Mouse (Mus musculus) olfactory bulb, adult 2 months (tissue): Measurements from ENCODE around the gene Tspyl2. TPM values are rescaled to one million over a fixed set of nuclear protein-coding genes. Genes with fewer than 3 reads are reported as not detected.
"Not testable (repeated sequence)": the region's sequence is repeated elsewhere in the genome, so short reads cannot be mapped to it uniquely, and the experiment has no call there.

Experiments
- H3K27ac ChIP-seq: fragments of 200-500 bp; 2 replicates; pipeline ENCODE4 v1.5.1; 2012; ENCODE audit warnings: low read depth, low read length; ENCODE audit not compliant: insufficient read depth
- H3K4me1 ChIP-seq: fragments of 200-500 bp; 2 replicates; pipeline ENCODE4 v1.6.1; 2012; ENCODE audit warnings: low read length; ENCODE audit not compliant: control insufficient read depth, insufficient read depth
- H3K4me3 ChIP-seq: fragments of 200-500 bp; 2 replicates; pipeline ENCODE4 v1.5.1; 2012; ENCODE audit warnings: mild to moderate bottlenecking, low read depth, low read length, moderate library complexity; ENCODE audit not compliant: insufficient read depth
- CTCF ChIP-seq: fragments of 200-500 bp; IDR thresholded peaks from 2 replicates; pipeline ENCODE4 v1.5.1; 2012; ENCODE audit warnings: low read depth, mild to moderate bottlenecking, low read length, moderate library complexity; ENCODE audit not compliant: insufficient read depth
- POLR2A ChIP-seq: fragments of 200-500 bp; IDR thresholded peaks from 2 replicates; pipeline ENCODE4 v1.6.1; 2012; ENCODE audit warnings: mild to moderate bottlenecking, low read depth, low read length, moderate library complexity; ENCODE audit not compliant: insufficient read depth
- WGBS: fragments of 180-500 bp; shearing (Covaris S2); methylation state at CpG from one replicate; pipeline ENCODE4 v1.1.7; 2018; 5-methylcytosine and 5-hydroxymethylcytosine counted together
- polyA plus RNA-seq: library from polyadenylated mRNA; stranded (reverse); fragments of >200 nt; gene quantifications from 2 replicates; pipeline ENCODE4 v1.2.4, GENCODE M21; 2012; ENCODE audit warnings: low replicate concordance; ENCODE audit not compliant: missing spikeins, insufficient read depth, insufficient read length

The Tspyl2 gene
- polyA plus RNA-seq, 1 experiment: not detected

GRCm38 (mm10) chrX:152341496-152341895 is 729 bp downstream of the Tspyl2 start:
- peaks cover 9% of the 10 kb centered on the region for H3K4me1 ChIP-seq

GRCm38 (mm10) chrX:152336546-152337332 is 5.5 kb downstream of the Tspyl2 start:
- no peak for TF ChIP-seq CTCF
- peak; percentile 46; the same call in 1 of the 2 replicates for TF ChIP-seq POLR2A
- H3K27ac ChIP-seq: peak overlapping the region; percentile 99
- peaks cover 9% of the 10 kb centered on the region for H3K4me1 ChIP-seq
- WGBS: 15% methylated on average over 33 of the region's 33 CpGs
- peak overlapping the region; percentile 35 for H3K4me3 ChIP-seq

More at GRCm38 (mm10) chrX:152341496-152341895, 729 bp downstream of the Tspyl2 start:
- H3K4me3 ChIP-seq: peak overlapping the region; percentile 74
- H3K27ac ChIP-seq: peak overlapping the region; percentile 81
- WGBS: 16% methylated on average over 11 of the region's 11 CpGs
- TF ChIP-seq CTCF: no peak
- TF ChIP-seq POLR2A: no peak

- H3K4me3 ChIP-seq, H3K4me1 ChIP-seq, H3K27ac ChIP-seq: not testable (repeated sequence)
- 36% methylated on average over 4 of the region's 4 CpGs for WGBS
These were observed 6.1 kb downstream of the Tspyl2 start for GRCm38 (mm10) chrX:152336123-152336522.

DNA sequence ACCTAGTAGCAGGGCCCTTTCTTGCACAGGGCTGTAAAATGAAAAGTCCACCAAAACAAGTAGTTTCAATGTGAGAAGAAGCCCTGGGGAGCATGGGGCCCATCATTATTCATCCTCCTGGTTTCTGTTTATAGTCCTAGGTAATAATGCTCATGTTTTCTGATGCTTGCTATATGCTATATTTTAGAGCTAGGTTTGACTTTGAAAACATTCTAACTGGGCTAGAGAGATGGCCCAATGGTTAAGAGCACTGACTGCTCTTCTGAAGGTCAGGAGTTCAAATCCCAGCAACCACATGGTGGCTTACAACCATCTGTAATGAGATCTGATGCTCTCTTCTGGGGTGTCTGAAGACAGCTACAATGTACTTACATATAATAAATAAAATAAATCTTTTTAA is 12.8 kb downstream of the Tspyl2 start:
- H3K4me3 ChIP-seq, H3K27ac ChIP-seq, H3K4me1 ChIP-seq: not testable (repeated sequence)

- 18% methylated on average over 8 of the region's 8 CpGs for WGBS
- Histone ChIP-seq H3K4me1 (no peaks in the 10 kb centered on the region), H3K27ac (no peak overlapping the region), H3K4me3 (no peak overlapping the region)
- TF ChIP-seq POLR2A (no peak), CTCF (no peak)
These were observed 14.6 kb downstream of the Tspyl2 start for GRCm38 (mm10) chrX:152327689-152328052.

DNA sequence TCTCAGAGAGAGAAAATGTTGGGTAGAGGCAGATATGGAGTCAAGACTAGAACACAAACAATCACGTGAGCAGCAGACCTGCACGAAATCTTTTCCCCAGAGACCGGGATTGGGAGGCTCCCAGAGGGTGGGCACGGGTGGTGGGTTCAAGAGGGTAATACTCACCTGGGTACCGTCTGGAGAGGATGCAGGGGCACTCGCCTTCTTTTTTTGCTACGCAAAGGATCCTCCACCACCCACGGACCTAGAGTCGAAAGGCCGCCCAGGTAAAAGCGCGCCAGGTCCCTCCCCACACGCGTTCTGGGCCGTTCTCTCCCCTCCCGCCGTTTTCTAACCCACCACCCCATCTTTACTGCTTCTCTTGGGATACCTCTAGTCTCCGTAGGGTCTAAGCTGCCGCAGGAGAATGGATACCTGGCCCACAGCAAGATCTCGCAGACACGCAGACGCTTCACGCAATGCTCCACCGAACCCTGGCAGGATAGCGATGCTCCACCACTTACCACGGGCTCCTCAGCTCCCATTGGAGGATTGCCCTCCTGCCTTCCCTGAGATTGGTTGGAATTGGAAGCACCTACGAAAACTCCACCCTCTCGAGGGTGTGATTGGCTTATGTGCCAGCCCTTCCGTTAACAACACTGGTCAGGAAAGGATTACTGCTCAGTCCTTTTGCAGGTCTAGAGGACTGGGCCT is 15.1 kb downstream of the Tspyl2 start, which contains the start of gene Kantr:
TSS of gene Kantr (minus strand) at position 500 of the 693 bp plus-strand sequence.
- H3K4me3 ChIP-seq: peak within 1 kb of the TSS; percentile 49
- TF ChIP-seq POLR2A (0 out of 2 replicates have a peak, but pooled peaks have one; percentile 32), CTCF (no peak)
- no peak within 1 kb of the TSS for H3K27ac ChIP-seq
- 10% methylated on average over 29 of the region's 29 CpGs for WGBS
- no peaks in the 10 kb centered on the region for H3K4me1 ChIP-seq

DNA sequence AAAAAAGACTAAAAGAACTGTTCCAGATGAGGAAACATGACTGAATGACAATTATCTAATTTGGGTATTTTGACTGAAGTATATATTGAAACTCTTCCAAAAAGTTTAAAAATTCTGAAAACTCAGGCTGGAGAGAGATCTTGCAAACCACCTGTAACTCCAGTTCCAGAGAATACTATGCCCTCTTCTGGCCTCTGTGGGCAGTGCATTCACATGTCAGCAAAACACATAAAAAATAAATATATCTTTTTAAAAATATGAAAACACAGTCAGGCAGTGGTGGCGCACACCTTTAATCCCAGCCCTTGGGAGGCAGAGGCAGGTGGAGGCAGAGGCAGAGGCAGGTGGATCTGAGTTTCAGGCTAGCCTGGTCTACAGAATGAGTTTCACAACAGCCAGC is 18.6 kb downstream of the Tspyl2 start:
- Histone ChIP-seq H3K4me3 (no peak overlapping the region), H3K4me1 (no peaks in the 10 kb centered on the region), H3K27ac (no peak overlapping the region)
- TF ChIP-seq CTCF: no peak
- TF ChIP-seq POLR2A: no peak
- whole genome bisulfite sequencing: 95% methylated on average over 1 of the region's 1 CpGs

GRCm38 (mm10) chrX:152322776-152323175 is 19.4 kb downstream of the Tspyl2 start:
- Histone ChIP-seq H3K4me3 (no peak overlapping the region), H3K27ac (no peak overlapping the region), H3K4me1 (no peaks in the 10 kb centered on the region)
- WGBS: 14% methylated on average over 2 of the region's 2 CpGs
- no peak for TF ChIP-seq CTCF
- TF ChIP-seq POLR2A: no peak

DNA sequence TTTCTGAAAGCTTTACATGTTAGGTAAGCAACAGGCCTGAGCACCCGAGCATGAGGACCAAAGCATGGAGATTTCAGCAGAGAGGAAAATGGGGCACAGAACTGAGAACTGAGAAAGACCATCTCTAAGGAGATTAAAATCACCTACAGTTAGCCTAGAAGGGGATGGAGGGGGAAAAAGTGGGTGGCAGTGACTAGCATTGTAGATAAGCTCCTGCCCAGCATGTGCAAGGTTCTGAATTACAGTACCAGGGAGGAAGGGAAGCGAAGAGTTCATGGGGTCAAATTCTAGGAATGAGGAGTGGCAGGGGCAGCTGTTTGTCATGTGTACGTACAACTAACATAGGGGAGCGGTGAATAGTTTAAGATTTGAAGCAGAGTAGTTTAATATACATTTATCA is 21.7 kb downstream of the Tspyl2 start:
- WGBS: 91% methylated on average over 4 of the region's 4 CpGs
- TF ChIP-seq POLR2A (no peak), CTCF (no peak)
- no peak overlapping the region for H3K27ac ChIP-seq
- H3K4me1 ChIP-seq: no peaks in the 10 kb centered on the region
- no peak overlapping the region for H3K4me3 ChIP-seq

DNA sequence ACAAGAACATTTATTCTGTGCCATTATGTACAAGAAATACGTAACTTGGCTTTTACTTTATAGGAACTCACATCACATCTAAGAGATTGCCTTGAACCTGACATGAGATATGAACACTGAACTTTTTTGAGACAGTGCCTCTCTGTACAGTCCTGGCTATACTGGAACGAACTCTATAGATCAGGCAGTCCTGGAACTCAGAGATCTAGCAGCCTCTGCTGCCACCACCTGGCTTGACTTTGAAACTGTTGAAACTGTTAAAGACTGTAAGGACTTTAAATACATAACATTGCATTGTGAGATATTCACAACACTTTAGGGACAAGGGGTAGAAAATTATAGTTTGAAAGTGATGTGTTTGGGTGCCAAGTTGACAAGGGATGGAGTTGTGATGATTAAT is 34.3 kb downstream of the Tspyl2 start:
- H3K27ac ChIP-seq: no peak overlapping the region
- TF ChIP-seq CTCF (no peak), POLR2A (no peak)
- no peaks in the 10 kb centered on the region for H3K4me1 ChIP-seq
- H3K4me3 ChIP-seq: no peak overlapping the region
- WGBS: 45% methylated on average over 2 of the region's 2 CpGs
